Mouse (Mus musculus): ENCODE data around the gene Eps8l3. TPM values are rescaled to one million over a fixed set of nuclear protein-coding genes. Genes with fewer than 3 reads are reported as not detected.

Eps8l3 gene
- total RNA-seq, 4 experiments from 2014 or later = not detected

DNA sequence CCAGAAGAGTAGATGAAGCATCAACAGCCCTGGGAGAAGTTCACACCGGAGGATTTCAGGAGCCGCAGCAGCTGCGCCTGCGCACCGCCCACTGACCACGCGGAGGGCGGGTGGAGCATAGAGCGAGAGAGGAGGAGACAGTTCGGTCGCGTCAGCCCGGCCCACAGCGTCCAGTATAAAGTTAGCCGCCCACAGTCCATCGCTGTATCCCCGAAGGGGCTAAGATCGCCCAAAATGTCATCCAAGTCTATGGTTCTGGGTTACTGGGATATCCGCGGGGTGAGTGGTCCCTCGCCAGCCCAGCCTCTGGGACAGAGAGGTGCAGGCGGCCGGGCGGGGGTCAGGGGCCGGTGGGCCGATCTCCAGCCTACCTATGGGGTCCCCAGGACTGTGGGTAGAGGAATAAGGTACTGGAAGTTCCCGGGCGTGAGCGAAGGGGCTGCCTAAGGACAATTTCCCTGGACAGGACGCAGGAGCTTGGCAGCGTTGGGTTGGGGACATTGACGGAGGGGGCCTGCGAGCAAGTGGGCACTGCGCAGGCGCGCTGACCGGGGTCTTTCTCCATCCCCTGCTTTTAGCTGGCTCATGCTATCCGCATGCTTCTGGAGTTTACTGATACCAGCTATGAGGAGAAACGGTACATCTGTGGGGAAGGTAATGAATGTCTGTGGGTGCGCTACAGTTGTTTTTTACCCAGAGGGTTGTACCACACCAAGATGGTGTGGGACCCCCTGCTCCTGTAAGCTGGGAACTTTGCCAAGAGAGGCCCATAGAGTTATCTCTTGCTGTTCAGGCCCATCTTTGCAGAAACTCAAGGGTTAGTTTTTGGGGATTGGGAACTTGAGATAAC lies 18.9 kb downstream of the Eps8l3 start, which contains the start of gene Gstm5:
Gene Gstm5, plus strand, starts transcription at position 102 of the 850 bp plus-strand sequence.
- peak; percentile 78 for DNase-seq

GRCm38 (mm10) chr3:107898691-107899090 lies 21.7 kb downstream of the Eps8l3 start:
- DNase-seq = no peak

DNA sequence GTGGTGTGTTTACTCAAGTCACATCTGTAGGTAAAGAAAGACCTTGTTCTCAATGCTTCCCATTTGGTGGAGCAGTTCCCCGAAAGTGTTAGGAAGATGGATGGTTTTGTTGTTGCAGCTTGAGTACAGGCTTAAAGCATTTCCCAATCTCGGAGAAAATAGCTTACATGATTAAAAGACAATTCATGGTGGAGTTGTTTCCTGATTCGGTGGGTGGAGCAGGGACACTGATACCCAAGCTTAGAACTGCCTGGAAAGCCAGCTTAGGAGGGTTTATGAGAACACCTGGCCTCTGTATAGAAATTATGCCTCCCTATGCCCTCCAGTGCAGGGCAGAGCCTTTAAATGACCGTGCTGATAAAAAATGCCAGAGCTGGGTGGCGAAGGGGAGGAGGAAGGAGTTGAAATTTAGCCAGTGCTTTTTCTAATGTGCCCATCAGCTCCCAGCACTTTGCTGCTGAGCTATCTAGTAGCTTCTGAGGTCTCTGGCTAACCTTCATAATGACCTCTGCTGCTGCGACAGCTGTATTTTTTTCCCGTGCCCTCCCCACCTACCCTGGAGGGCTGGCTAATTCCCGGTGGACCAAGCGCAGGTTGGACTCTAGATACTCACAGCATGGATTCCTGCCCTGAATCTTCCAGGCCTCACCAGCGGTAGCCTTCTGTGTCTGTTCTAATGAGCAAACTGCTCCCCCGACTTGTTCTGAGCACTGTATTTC lies 24.1 kb downstream of the Eps8l3 start:
- no peak for DNase-seq

DNA sequence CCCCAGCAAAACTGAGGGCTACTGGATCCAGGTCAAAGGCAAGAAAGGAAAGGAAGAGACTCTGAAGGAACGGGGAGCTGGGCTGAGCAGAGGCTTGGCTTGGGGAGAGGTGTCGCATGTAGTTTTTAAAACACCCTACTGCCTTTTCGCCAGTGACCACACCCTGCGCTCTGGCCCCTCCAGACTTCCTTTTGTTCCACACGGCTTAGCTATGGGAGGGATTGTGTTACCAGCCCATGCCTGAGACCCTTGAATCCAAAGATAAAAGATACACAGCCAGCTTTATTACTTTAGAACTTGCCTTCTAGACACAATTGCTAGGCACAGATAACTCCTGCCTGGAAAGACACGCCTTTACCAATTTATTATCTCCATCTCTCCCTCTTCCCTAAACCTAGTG lies 28.9 kb downstream of the Eps8l3 start:
- no peak for DNase-seq

DNA sequence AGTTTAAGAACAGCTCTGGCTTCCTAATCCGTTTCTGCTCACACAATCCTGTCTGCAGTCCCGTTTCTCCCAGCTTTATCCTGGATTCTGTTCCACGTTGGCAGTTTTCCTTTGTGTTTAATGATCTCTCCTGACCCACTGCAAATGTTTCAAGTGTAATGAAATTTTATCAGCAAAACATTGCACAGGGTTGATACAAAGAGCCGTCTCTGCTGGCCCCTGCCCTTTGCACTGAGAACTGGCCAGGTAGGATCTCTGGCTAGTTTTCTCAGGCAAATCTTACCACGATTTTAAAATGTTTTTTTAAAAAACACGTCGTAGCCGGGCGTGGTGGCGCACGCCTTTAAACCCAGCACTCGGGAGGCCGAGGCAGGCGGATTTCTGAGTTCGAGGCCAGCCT lies 39.6 kb downstream of the Eps8l3 start:
- DNase-seq = no peak

- no peak for DNase-seq
Measured at GRCm38 (mm10) chr3:107917097-107917496, 40.1 kb downstream of the Eps8l3 start.

- no peak for DNase-seq
Measured at GRCm38 (mm10) chr3:107917783-107918408, 40.9 kb downstream of the Eps8l3 start.

GRCm38 (mm10) chr3:107920348-107920747 lies 43.3 kb downstream of the Eps8l3 start:
- DNase-seq = no peak

- no peak for DNase-seq
Measured at GRCm38 (mm10) chr3:107925335-107925734, 48.3 kb downstream of the Eps8l3 start.

- DNase-seq = no peak
Measured at GRCm38 (mm10) chr3:107927841-107928240, 50.8 kb downstream of the Eps8l3 start.

GRCm38 (mm10) chr3:107928691-107929090 lies 51.7 kb downstream of the Eps8l3 start:
- DNase-seq = no peak

- no peak for DNase-seq
Measured at GRCm38 (mm10) chr3:107929243-107929642, 52.2 kb downstream of the Eps8l3 start.

DNA sequence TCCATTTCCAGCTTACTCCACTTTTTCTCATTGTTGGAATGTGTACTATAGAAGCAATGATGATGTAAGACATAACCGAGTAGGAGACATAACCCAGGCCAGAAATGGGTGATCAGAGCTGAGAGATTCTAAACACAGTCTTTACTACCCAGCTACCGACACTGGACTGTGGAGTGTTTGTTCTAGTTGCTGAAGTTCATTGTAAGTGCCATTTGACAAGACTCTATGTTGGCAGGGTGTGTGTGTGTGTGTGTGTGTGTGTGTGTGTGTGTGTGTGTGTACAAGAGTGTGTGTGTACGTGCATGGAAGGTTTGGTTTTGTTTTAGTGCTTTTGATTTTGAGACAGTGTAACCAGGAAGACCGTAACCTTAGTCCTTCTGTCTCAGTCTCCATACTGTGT lies 52.7 kb downstream of the Eps8l3 start:
- DNase-seq = no peak

GRCm38 (mm10) chr3:107931134-107931533 lies 54.1 kb downstream of the Eps8l3 start:
- no peak for DNase-seq

- DNase-seq = peak; percentile 99
Measured at GRCm38 (mm10) chr3:107931670-107932069, 54.6 kb downstream of the Eps8l3 start, which contains the start of gene Gstm7. Gstm7 (minus strand) TSS chr3:107931817.

DNA sequence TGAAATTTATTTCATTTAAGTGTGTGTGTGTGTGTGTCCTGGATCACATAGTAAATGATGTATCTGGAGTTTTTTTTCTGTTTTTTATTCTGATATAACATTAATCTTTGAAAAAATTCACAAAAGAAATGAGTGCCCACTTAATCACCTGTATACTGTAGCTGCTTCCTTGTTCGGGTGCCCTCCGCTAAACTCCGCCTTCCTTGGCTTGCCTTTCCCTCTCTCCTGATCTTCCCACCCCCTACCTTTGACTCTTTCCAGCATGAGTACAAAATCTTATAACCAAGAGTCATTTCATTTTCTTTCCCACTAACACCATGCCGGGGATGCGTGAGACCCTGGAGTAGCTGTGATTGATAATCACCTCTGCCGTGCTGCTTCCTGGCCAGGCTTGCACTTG lies 55.1 kb downstream of the Eps8l3 start:
- no peak for DNase-seq

DNA sequence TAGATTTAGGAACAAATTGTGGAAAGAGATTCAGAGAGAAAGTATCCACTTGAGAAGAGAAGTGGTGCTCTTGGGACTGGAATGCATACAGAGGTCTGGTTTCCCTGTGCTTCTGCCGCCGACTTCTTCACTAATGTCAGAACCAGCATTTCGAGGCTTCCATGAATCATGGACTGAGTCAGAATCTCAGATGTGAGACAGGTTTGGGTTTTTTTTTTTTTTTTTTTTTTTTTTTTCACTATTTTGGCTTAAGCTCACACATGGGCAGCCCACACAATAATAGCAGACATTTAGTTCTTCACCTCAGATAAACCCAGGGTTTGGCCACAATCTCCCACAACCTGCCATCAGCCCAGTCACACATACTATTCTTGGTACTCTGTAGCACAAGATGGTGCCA lies 58.2 kb downstream of the Eps8l3 start:
- no peak for DNase-seq

DNA sequence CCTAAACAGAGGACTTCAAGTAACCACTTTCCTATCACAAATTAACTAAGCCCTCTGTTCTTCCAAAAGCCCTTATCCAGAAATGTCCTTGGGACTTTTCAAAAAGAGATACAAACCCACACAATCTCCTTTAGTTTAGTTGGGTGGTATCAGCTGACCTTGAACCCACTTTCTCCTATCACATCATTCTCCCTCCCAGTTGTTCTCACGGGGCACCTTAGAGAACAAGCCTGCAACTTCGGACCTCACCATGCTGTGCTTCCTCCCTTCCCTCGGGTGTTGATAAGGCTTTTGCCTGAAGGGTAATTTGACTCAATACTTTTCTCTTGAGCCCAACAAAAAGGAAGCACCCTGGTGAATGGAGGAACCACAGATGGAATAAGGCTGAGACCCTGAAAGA lies 58.9 kb downstream of the Eps8l3 start:
- DNase-seq = no peak

GRCm38 (mm10) chr3:107939403-107939802 lies 62.4 kb downstream of the Eps8l3 start:
- DNase-seq = peak; percentile 80

- no peak for DNase-seq
Measured at GRCm38 (mm10) chr3:107939830-107940229, 62.8 kb downstream of the Eps8l3 start.

DNA sequence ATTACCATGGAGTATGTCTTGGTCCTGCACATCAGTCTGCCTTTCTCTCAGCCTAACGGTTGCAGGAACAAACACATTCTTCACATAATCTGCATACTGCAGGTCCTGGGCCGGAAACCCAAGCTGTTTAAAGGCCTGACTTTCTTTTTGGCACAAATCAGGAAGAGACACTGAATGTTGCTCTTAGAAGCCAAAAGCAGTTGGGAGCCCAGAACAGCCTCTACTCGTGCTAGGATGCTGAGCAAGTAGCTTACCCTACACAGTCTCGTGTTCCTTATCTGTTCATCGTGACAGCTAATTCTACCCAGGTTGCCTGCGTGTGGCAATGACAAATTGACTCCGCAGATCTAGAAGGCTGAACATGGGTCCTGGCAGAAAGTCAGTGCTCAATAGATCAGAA lies 63.5 kb downstream of the Eps8l3 start:
- no peak for DNase-seq

GRCm38 (mm10) chr3:107941261-107941660 lies 64.2 kb downstream of the Eps8l3 start:
- no peak for DNase-seq

All from adrenal gland, adult 8-10 months (tissue).